Mouse (Mus musculus) stomach, embryonic 16.5 days (tissue): ENCODE data around the gene Srpk1. TPM values are rescaled to one million over a fixed set of nuclear protein-coding genes. Genes with fewer than 3 reads are reported as not detected.
A peak's percentile ranks its signal among the peaks of the same experiment; 100 is the strongest.
"Not testable (repeated sequence)": the region's sequence is repeated elsewhere in the genome, so short reads cannot be mapped to it uniquely, and the experiment has no call there.

Experiments used
- ATAC-seq: fragments of 200-750 bp; cut with Nextera tagmentation; 2 replicates; pipeline ENCODE4 v1.8.0; 2017; ENCODE audit warnings: moderate number of reproducible peaks, moderate TSS enrichment; ENCODE audit not compliant: insufficient read depth, low FRiP score
- H3K27ac ChIP-seq: fragments of 300-500 bp; sonication (generic); 2 replicates; pipeline ENCODE4 v1.5.1; 2014; ENCODE audit warnings: low read length
- H3K27me3 ChIP-seq: fragments of 300-500 bp; sonication (generic); 2 replicates; pipeline ENCODE4 v1.6.1; 2014; ENCODE audit warnings: low read length, control low read depth, mixed read lengths; ENCODE audit not compliant: control insufficient read depth, insufficient read depth
- H3K36me3 ChIP-seq: fragments of 300-500 bp; sonication (generic); 2 replicates; pipeline ENCODE4 v1.6.1; 2014; ENCODE audit warnings: low read length; ENCODE audit not compliant: control insufficient read depth, insufficient read depth
- H3K4me1 ChIP-seq: fragments of 300-500 bp; sonication (generic); 2 replicates; pipeline ENCODE4 v1.6.1; 2014; ENCODE audit warnings: low read length, control low read depth, mixed read lengths; ENCODE audit not compliant: control insufficient read depth, insufficient read depth
- H3K4me2 ChIP-seq: fragments of 300-500 bp; sonication (generic); 2 replicates; pipeline ENCODE4 v1.6.1; 2014; ENCODE audit warnings: low read depth, low read length, mixed read lengths
- H3K4me3 ChIP-seq: fragments of 300-500 bp; sonication (generic); replicated peaks from 2 replicates; pipeline ENCODE4 v1.5.1; 2014; ENCODE audit warnings: mild to moderate bottlenecking, low read length
- H3K9ac ChIP-seq: fragments of 300-500 bp; sonication (generic); 2 replicates; pipeline ENCODE4 v1.6.1; 2014; ENCODE audit warnings: low read length
- H3K9me3 ChIP-seq: fragments of 300-500 bp; sonication (generic); replicated peaks from 2 replicates; pipeline ENCODE4 v1.6.1; 2016; ENCODE audit warnings: low read length, control low read depth; ENCODE audit not compliant: control insufficient read depth
- WGBS: fragments of 180-500 bp; shearing (Covaris S2); extraction: QIAGEN DNeasy Blood & Tissue Kit; methylation state at CpG from one replicate; pipeline ENCODE4 v1.1.7; 2014; 5-methylcytosine and 5-hydroxymethylcytosine counted together
- microRNA-seq: library from miRNA; unstranded; fragments of <30 nt; microRNA quantifications from one replicate; pipeline ENCODE4, GENCODE M21; 2016
- polyA plus RNA-seq: library from polyadenylated mRNA; unstranded; fragments of >200 nt; fragmentation: Nextera tagmentation; extraction: Ambion mirVana; gene quantifications from 2 replicates; pipeline ENCODE4 v1.2.1, GENCODE M21; 2015

The Srpk1 gene
- polyA plus RNA-seq, 1 experiment from 2014 or later: 67.6 TPM

DNA sequence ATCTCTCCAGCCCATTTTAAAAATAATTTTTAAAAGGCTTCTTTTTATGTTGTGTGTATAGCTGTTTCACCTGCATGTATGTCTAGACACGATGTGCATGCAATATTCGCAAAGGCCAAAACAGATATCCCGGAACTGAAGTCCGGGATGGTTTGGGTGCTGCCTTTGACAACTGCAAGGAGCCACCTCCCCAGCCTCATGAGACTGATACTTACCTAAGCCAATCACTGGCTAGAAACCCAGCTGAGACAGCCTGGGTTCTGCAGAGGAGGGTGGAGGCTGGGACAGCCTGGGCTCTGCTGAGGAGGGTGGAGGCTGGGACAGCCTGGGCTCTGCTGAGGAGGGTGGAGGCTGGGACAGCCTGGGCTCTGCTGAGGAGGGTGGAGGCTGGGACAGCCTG, 68.5 kb downstream of the Srpk1 start:
- not testable (repeated sequence) for H3K27ac ChIP-seq, H3K4me2 ChIP-seq, H3K9ac ChIP-seq, H3K4me3 ChIP-seq, H3K4me1 ChIP-seq, H3K9me3 ChIP-seq, H3K27me3 ChIP-seq, ATAC-seq, H3K36me3 ChIP-seq
- 93% methylated on average over 4 of the region's 4 CpGs for WGBS

DNA sequence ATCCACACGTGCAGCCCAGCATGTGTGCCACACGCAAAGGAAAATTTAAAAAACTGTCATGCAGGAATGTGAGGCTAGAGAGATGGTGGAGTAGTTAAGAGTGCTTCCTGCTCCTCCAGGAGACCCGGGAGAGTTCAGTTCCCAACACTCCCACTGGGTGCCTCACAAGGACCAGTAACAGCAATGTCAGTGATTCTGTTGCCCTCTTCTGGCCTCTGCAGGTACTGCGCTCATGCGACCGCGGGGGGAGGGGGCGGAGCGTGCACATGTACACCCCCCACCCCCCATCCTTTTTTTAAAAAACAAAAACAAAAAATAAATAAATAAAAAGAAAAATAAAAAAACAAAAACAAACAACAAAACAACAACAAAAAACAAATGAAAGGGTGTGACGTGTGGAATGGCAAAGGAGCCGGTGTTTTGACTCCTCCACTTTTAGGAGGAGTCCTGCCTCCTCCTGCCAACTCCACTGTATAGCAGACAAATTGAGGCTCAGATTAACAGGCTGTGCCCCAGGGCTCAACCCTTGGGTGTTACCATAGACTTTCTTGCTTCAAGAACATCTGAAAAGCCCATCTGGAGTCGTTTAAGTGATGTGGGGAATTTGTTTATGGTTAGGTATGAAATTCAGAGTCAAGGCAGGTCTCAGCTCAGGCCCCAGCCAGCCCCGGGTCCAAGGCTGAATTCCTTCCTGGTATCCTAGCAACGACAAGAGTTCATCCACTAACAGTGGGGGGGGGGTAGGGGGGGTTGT, 69.3 kb downstream of the Srpk1 start:
- no peak overlapping the region for H3K9ac ChIP-seq
- no peak overlapping the region for H3K4me2 ChIP-seq
- H3K36me3 ChIP-seq: no peaks in the 10 kb centered on the region
- H3K4me1 ChIP-seq: peaks cover 9% of the 10 kb centered on the region; the same call in 1 of the 2 replicates
- ATAC-seq: no peak
- no peaks in the 10 kb centered on the region for H3K9me3 ChIP-seq
- no peaks in the 10 kb centered on the region for H3K27me3 ChIP-seq
- no peak overlapping the region for H3K4me3 ChIP-seq
- WGBS: 7% methylated on average over 14 of the region's 14 CpGs
- no peak overlapping the region for H3K27ac ChIP-seq

DNA sequence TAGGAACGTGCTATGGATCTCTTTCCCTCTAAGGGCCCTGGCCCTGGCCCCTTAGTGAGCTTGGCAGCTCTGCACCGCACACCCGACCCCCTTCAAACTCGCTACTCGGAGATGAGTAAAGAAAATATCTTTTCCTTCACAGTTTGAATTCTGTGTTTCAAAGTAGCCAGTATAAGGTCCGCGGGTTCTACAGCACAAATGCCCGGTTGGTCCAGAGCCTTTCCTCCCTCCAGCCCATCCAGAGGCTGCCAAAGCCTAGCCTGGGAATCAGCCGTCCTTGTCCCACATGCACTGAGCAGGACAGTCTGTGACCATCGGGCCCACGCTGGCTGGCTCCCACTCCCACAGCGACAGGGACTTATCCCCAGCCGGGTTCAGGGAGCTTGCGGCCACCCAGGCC, 73.4 kb downstream of the Srpk1 start, which contains the start of gene Clpsl2:
Gene Clpsl2 (plus strand): TSS at position 301 of the 400 bp plus-strand sequence.
- Histone ChIP-seq H3K9ac (no peak within 1 kb of the TSS), H3K27ac (no peak within 1 kb of the TSS), H3K27me3 (no peaks in the 10 kb centered on the region), H3K4me2 (no peak within 1 kb of the TSS), H3K9me3 (no peaks in the 10 kb centered on the region), H3K36me3 (no peaks in the 10 kb centered on the region), H3K4me1 (0 out of 2 replicates have a peak, but pooled peaks cover 2% of the 10 kb centered on the region), H3K4me3 (no peak within 1 kb of the TSS)
- 80% methylated on average over 14 of the region's 14 CpGs for WGBS
- ATAC-seq: no peak

DNA sequence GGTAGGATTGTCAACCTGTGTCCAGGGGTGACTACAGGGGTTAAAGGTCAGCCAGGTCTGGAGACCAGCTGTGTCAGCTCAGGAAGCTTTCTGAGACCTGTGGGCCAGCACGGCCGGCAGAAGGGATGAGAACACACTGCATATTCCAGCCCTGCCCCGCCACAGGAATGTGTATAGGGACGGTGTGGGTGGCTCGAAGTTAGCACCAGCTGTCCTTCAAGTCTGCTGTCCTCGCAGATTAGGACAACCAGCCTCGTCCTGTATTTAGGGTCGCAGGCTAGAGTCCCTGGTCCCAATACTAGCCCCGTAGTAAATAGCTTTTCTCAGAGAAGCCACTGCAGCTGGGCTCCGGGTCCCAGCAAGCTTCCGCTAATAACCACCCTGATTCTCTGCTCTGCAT, 74.0 kb downstream of the Srpk1 start:
- WGBS: 67% methylated on average over 11 of the region's 11 CpGs
- no peaks in the 10 kb centered on the region for H3K9me3 ChIP-seq
- H3K9ac ChIP-seq: no peak overlapping the region
- no peaks in the 10 kb centered on the region for H3K36me3 ChIP-seq
- no peak overlapping the region for H3K4me3 ChIP-seq
- no peak overlapping the region for H3K4me2 ChIP-seq
- H3K27ac ChIP-seq: no peak overlapping the region
- no peak for ATAC-seq
- 0 out of 2 replicates have a peak, but pooled peaks cover 2% of the 10 kb centered on the region for H3K4me1 ChIP-seq
- no peaks in the 10 kb centered on the region for H3K27me3 ChIP-seq

DNA sequence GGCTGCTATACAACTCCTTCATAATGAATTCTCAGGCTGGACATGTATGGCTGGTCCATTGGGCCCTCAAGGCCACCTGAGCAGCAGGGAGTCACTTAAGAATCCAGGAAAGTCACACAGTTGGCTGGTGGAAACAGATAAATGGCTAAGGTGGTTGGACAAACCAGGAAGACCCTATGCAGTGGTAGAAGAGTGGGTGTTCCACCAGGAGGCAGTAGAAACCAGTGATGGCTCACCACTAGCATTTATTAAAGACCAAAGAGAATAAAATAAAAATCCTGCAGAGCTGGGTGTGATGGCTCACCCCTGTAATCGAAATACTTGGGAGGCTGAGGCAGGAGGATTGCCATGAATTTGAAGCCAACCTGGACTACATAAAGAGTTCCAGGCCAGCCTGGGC, 75.6 kb downstream of the Srpk1 start:
- Histone ChIP-seq H3K4me2 (no peak overlapping the region), H3K4me1 (no peaks in the 10 kb centered on the region), H3K9me3 (no peaks in the 10 kb centered on the region), H3K27me3 (no peaks in the 10 kb centered on the region), H3K9ac (no peak overlapping the region), H3K27ac (no peak overlapping the region), H3K4me3 (no peak overlapping the region), H3K36me3 (no peaks in the 10 kb centered on the region)
- no peak for ATAC-seq
- 89% methylated on average over 1 of the region's 1 CpGs for WGBS

DNA sequence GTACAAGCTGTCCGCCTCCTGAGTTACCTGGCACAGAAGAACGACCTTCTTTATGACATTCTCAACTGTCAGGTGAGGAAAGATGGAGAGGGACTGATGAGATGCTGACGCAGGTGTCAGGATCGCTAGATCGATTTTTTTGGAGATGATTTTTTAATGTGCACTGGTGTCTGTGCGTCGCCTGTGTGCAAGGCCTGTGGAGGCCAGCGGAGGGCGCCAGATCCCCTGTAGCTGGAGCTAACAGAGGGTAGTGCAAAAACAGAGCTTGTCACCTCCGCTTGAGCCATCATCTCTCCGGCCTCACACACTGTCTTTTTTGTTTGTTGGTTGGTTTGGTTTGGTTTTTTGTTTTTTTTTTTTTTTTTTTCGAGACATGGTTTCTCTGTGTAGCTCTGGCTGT, 84.6 kb downstream of the Srpk1 start:
- ATAC-seq: no peak
- Histone ChIP-seq H3K9me3 (no peaks in the 10 kb centered on the region), H3K36me3 (no peaks in the 10 kb centered on the region), H3K4me3 (no peak overlapping the region), H3K4me2 (no peak overlapping the region), H3K4me1 (no peaks in the 10 kb centered on the region), H3K27ac (no peak overlapping the region), H3K27me3 (no peaks in the 10 kb centered on the region), H3K9ac (no peak overlapping the region)
- WGBS: 44% methylated on average over 12 of the region's 12 CpGs

Small RNA genes within 50 kb of the gene (microRNA-seq; reads per million reads assigned to microRNA genes)
- 4.1 reads per million, percentile 22 among the genes with 10 or more reads in this experiment for gene Mir6969

Other genes starting within 250 kb of the Srpk1 start
- 25.5 and 27.1 TPM in 2 replicates for gene Fkbp5, start 105.2 kb downstream of the Srpk1 start, polyA plus RNA-seq
- gene Armc12, start 91.9 kb downstream of the Srpk1 start, polyA plus RNA-seq: not detected in 2 replicates
- not detected in 2 replicates for gene Clpsl2, start 73.3 kb downstream of the Srpk1 start, polyA plus RNA-seq
- 3,124 and 3,837 TPM in 2 replicates for gene Clps, start 61.9 kb downstream of the Srpk1 start, polyA plus RNA-seq
- 0.82 and 0.87 TPM in 2 replicates for gene Lhfpl5, start 47.1 kb downstream of the Srpk1 start, polyA plus RNA-seq
- gene Slc26a8, start 67.5 kb upstream of the Srpk1 start, polyA plus RNA-seq: 0.46 and 0.80 TPM in 2 replicates
- 34.0 and 34.2 TPM in 2 replicates for gene Mapk14, start 68.6 kb upstream of the Srpk1 start, polyA plus RNA-seq
- 2.3 and 2.8 TPM in 2 replicates for gene AC170998.1, start 103.4 kb upstream of the Srpk1 start, polyA plus RNA-seq
- 116 and 128 TPM in 2 replicates for gene Mapk13, start 146.6 kb upstream of the Srpk1 start, polyA plus RNA-seq
- gene Brpf3, start 178.4 kb upstream of the Srpk1 start, polyA plus RNA-seq: 8.2 and 10.5 TPM in 2 replicates
- 1.2 and 3.0 TPM in 2 replicates for gene Pnpla1, start 235.7 kb upstream of the Srpk1 start, polyA plus RNA-seq